Mouse (Mus musculus): ENCODE results near the gene Dcaf17.

- TF ChIP-seq CTCF (IDR thresholded peaks at IDR 0.05) (no peak), EP300 (IDR thresholded peaks at IDR 0.05) (no peak)
Measured at GRCm38 (mm10) chr2:71102621-71103291, 47.6 kb downstream of the Dcaf17 start.
